Mouse (Mus musculus): ENCODE measurements at regions not wholly inside any gene's neighbourhood (a gene's known extent, or its start where the extent isn't known, plus 50 kb on each side); places are given as distances from the start of the nearest gene placed in this dataset.

DNA sequence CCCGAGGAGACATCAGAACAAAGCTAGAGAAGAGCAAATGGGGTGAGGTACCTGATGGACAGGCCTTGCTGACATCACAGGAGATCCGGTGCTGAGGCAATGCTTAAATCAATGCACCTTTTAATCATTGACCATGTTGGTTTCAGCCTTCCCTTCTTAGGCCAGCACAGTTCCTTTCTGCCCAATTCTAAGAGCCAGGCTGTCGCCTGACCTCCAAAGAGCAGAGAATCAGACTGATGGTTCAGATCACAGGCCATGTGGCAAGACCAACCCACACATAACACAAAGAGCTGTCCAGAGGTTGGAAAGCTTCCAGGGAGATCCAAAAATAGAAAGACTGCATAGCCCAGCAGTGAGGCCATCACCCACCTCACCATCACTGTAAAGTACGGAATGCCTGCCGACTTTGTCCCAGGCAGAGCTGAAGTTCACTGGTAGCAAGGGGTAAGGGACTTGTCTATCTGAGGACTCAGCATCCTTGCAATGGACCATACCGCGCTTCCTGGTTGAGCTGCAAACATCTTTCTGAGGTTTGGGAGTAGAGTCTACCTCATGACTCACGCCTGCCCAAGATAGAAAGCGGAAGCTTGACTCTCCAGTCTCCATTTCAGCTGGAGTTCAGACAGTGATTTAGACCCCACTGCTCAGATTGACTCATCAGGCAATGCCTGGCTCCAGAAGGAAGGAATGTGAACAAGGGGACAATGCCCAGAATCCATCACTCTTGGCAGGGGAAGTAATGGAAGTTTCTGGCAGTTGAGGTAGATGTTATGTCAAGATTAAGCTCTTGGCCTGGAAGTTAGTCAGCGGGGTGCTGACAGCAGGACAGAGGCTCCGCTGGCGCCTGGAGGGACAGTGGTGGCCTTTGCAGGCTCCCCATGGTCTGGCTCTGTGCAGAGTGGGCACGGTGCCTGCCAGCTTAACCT is 98.1 kb upstream of the Thy1 start:
- Histone ChIP-seq H3K79me2 (ENCODE audit: control insufficient read depth, insufficient read depth) (no peaks in the 10 kb centered on the region), H3K4me3 (no peak overlapping the region), H3K27me3 (ENCODE audit: control insufficient read depth, insufficient read depth, insufficient read length) (no peaks in the 10 kb centered on the region), H3ac (ENCODE audit: control insufficient read depth, insufficient read length) (no peak overlapping the region), H3K36me3 (ENCODE audit: control insufficient read depth, insufficient read depth) (no peaks in the 10 kb centered on the region), H3K4me2 (ENCODE audit: low read depth) (peak overlapping the region; percentile 35)
- no peak for TF ChIP-seq POLR2A (IDR thresholded peaks at IDR 0.05; ENCODE audit: insufficient read length, low read depth)
- TF ChIP-seq MYOG (IDR thresholded peaks at IDR 0.05; ENCODE audit: control insufficient read depth in 1 of 3, insufficient read depth in 1 of 3, insufficient read length in 2 of 3, low read depth in 2 of 3) = no peak
- TF ChIP-seq REST (IDR thresholded peaks at IDR 0.05; ENCODE audit: insufficient read depth, insufficient read length) = no peak
- TF ChIP-seq POLR2AphosphoS2 (IDR thresholded peaks at IDR 0.05; ENCODE audit: insufficient read length, low read depth) = no peak
- no peak for TF ChIP-seq TCF3 (IDR thresholded peaks at IDR 0.05; ENCODE audit: insufficient read length, low read depth)
- no peak for TF ChIP-seq USF1 (IDR thresholded peaks at IDR 0.05; ENCODE audit: low read depth)
- TF ChIP-seq SRF (IDR thresholded peaks at IDR 0.05; ENCODE audit: control insufficient read depth, insufficient read length, low read depth) = no peak
- no peak for TF ChIP-seq CEBPB (IDR thresholded peaks at IDR 0.05; ENCODE audit: insufficient read depth, poor library complexity, severe bottlenecking)
- no peak for TF ChIP-seq MAX (IDR thresholded peaks at IDR 0.05; ENCODE audit: low read depth)
- no peak for TF ChIP-seq TCF12 (IDR thresholded peaks at IDR 0.05; ENCODE audit: insufficient read depth, poor library complexity, severe bottlenecking)
- no peak for TF ChIP-seq MYOD1 (IDR thresholded peaks at IDR 0.05; ENCODE audit: control insufficient read depth in 1 of 3, insufficient read length in 2 of 3, low read depth in 2 of 3)
- TF ChIP-seq E2F4 (IDR thresholded peaks at IDR 0.05; ENCODE audit: insufficient read depth) = no peak

DNA sequence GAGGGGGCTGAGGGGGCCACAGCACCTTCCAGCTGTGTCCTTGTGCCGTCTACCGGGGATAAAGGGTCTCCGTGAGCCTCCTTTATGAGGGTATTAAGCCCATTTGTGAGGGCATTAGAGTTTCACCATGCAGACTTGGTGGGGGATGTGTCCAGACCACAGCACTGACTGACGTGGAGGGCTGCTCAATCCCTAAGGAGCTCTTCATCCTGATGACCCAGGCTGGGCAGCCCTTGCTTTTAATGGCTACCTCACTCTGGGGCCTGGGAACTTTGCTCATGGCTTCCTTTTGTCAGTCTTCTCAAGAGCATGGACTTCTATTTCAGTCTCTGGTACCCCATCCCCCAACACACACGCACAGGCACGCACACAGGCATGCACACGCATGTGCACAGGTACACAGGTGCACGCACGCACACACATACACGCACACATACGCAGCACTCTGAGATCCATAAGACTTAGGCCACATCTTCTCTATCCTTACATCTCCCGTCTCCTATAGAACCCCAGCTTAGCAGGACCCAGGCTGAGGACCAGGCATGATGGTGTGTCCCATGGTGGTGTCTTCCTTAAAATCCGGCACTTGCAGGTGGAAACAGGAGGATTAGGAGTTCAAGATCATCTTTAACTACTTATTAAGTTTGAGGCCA is 97.1 kb upstream of the Thy1 start:
- H3K79me2 ChIP-seq (ENCODE audit: control insufficient read depth, insufficient read depth) = no peaks in the 10 kb centered on the region
- H3K27me3 ChIP-seq (ENCODE audit: control insufficient read depth, insufficient read depth, insufficient read length) = no peaks in the 10 kb centered on the region
- no peak overlapping the region for H3ac ChIP-seq (ENCODE audit: control insufficient read depth, insufficient read length)
- H3K4me2 ChIP-seq (ENCODE audit: low read depth) = peak overlapping the region; percentile 35
- TF ChIP-seq MYOD1 (IDR thresholded peaks at IDR 0.05; ENCODE audit: control insufficient read depth in 1 of 3, insufficient read length in 2 of 3, low read depth in 2 of 3) (no peak), E2F4 (IDR thresholded peaks at IDR 0.05; ENCODE audit: insufficient read depth) (no peak)
- H3K4me3 ChIP-seq = no peak overlapping the region
- H3K36me3 ChIP-seq (ENCODE audit: control insufficient read depth, insufficient read depth) = no peaks in the 10 kb centered on the region

DNA sequence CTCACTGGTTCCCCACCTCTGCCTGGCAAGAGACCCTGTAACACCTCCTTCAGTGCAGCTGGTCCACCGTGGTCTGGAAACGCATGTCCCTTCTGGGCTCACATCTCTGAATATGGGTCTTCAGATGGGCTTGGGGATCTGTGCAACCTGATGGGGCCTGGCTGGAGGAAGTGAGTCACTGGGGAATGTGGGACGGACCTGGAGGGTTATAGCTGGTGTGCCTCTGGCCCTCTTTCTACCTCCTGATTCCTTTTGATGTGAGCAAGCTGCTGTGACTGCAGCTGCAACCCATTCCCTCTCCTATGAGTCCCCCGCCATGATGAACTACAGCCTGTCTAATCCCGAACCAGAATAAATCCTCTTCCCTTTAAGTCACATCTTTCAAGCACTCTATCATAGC is 96.1 kb upstream of the Thy1 start:
- no peak overlapping the region for H3ac ChIP-seq (ENCODE audit: control insufficient read depth, insufficient read length)
- H3K79me2 ChIP-seq (ENCODE audit: control insufficient read depth, insufficient read depth) = no peaks in the 10 kb centered on the region
- H3K4me3 ChIP-seq = no peak overlapping the region
- TF ChIP-seq CEBPB (IDR thresholded peaks at IDR 0.05; ENCODE audit: insufficient read depth, poor library complexity, severe bottlenecking) = no peak
- no peak for TF ChIP-seq POLR2AphosphoS2 (IDR thresholded peaks at IDR 0.05; ENCODE audit: insufficient read length, low read depth)
- TF ChIP-seq E2F4 (IDR thresholded peaks at IDR 0.05; ENCODE audit: insufficient read depth) = no peak
- no peak for TF ChIP-seq POLR2A (IDR thresholded peaks at IDR 0.05; ENCODE audit: insufficient read length, low read depth)
- no peak for TF ChIP-seq TCF3 (IDR thresholded peaks at IDR 0.05; ENCODE audit: insufficient read length, low read depth)
- TF ChIP-seq TCF12 (IDR thresholded peaks at IDR 0.05; ENCODE audit: insufficient read depth, poor library complexity, severe bottlenecking) = no peak
- peak overlapping the region; percentile 50 for H3K4me2 ChIP-seq (ENCODE audit: low read depth)
- no peaks in the 10 kb centered on the region for H3K27me3 ChIP-seq (ENCODE audit: control insufficient read depth, insufficient read depth, insufficient read length)
- no peaks in the 10 kb centered on the region for H3K36me3 ChIP-seq (ENCODE audit: control insufficient read depth, insufficient read depth)

DNA sequence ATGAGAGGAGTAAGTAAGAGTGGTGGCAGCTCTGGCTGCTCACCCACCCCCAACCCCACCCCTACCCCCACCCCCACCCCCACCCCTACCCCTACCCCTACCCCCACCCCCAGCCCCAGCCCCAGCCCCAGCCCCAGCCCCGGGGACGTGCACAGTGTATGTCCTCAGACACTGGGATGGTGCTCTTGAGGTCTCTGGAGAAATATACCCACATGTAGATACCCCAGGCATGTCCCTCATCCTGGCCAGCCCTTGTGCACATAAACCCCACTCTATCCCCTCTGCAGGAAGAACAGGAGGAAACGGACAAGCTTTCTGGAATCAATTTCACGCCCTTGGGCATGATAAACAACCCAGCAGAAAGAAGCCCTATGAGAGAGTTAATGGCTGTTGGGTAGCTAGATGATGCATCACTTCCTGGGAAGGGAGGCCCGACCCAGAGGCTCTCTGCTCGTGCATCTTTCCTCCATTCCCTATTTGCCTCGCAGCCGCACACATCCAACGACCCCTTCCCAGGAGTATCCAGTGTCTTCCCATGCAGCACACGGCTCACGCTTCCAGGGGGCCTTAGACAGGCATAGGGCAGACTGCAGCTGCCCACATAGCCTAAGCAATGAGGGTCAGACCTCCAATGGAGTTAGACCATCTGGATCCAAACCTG is 95.6 kb upstream of the Thy1 start:
- TF ChIP-seq REST (IDR thresholded peaks at IDR 0.05; ENCODE audit: insufficient read depth, insufficient read length) = no peak
- TF ChIP-seq MYOD1 (IDR thresholded peaks at IDR 0.05; ENCODE audit: control insufficient read depth in 1 of 3, insufficient read length in 2 of 3, low read depth in 2 of 3) = no peak
- TF ChIP-seq TCF12 (IDR thresholded peaks at IDR 0.05; ENCODE audit: insufficient read depth, poor library complexity, severe bottlenecking) = no peak
- no peak for TF ChIP-seq POLR2A (IDR thresholded peaks at IDR 0.05; ENCODE audit: insufficient read length, low read depth)
- no peak for TF ChIP-seq TCF3 (IDR thresholded peaks at IDR 0.05; ENCODE audit: insufficient read length, low read depth)
- no peak for TF ChIP-seq E2F4 (IDR thresholded peaks at IDR 0.05; ENCODE audit: insufficient read depth)
- TF ChIP-seq MYOG (IDR thresholded peaks at IDR 0.05; ENCODE audit: control insufficient read depth in 1 of 3, insufficient read depth in 1 of 3, insufficient read length in 2 of 3, low read depth in 2 of 3) = no peak
- no peak for TF ChIP-seq CEBPB (IDR thresholded peaks at IDR 0.05; ENCODE audit: insufficient read depth, poor library complexity, severe bottlenecking)
- Histone ChIP-seq H3K27me3 (ENCODE audit: control insufficient read depth, insufficient read depth, insufficient read length) (no peaks in the 10 kb centered on the region), H3ac (ENCODE audit: control insufficient read depth, insufficient read length) (no peak overlapping the region), H3K4me2 (ENCODE audit: low read depth) (no peak overlapping the region), H3K4me3 (no peak overlapping the region), H3K79me2 (ENCODE audit: control insufficient read depth, insufficient read depth) (no peaks in the 10 kb centered on the region), H3K36me3 (ENCODE audit: control insufficient read depth, insufficient read depth) (no peaks in the 10 kb centered on the region)
